Mouse (Mus musculus): ENCODE results near the gene Pcca.
"Not testable (repeated sequence)": the region's sequence is repeated elsewhere in the genome, so short reads cannot be mapped to it uniquely, and the experiment has no call there.

The Pcca gene

GRCm38 (mm10) chr14:122570862-122571261, 36.7 kb downstream of the Pcca start:
- DNase-seq, result no peak

GRCm38 (mm10) chr14:122574064-122574751, 40.1 kb downstream of the Pcca start:
- no peak for DNase-seq

- no peak for DNase-seq
Observed at GRCm38 (mm10) chr14:122577816-122578215, 43.7 kb downstream of the Pcca start.

- DNase-seq, result no peak
Observed at GRCm38 (mm10) chr14:122582057-122582456, 47.9 kb downstream of the Pcca start.

- DNase-seq, result no peak
Observed at GRCm38 (mm10) chr14:122582491-122583077, 48.5 kb downstream of the Pcca start.

- not testable (repeated sequence) for DNase-seq
Observed at GRCm38 (mm10) chr14:122584087-122584486, 50.0 kb downstream of the Pcca start.

GRCm38 (mm10) chr14:122586942-122587341, 52.8 kb downstream of the Pcca start:
- no peak for DNase-seq

- no peak for DNase-seq
Observed at GRCm38 (mm10) chr14:122597534-122597933, 63.4 kb downstream of the Pcca start.

- DNase-seq, result no peak
Observed at GRCm38 (mm10) chr14:122598802-122599201, 64.7 kb downstream of the Pcca start.

GRCm38 (mm10) chr14:122599839-122600238, 65.7 kb downstream of the Pcca start:
- no peak for DNase-seq

- DNase-seq, result no peak
Observed at GRCm38 (mm10) chr14:122602701-122603100, 68.6 kb downstream of the Pcca start.

GRCm38 (mm10) chr14:122606499-122606898, 72.4 kb downstream of the Pcca start:
- DNase-seq, result no peak

- no peak for DNase-seq
Observed at GRCm38 (mm10) chr14:122607456-122607855, 73.3 kb downstream of the Pcca start.

- DNase-seq, result no peak
Observed at GRCm38 (mm10) chr14:122608323-122608722, 74.2 kb downstream of the Pcca start.

GRCm38 (mm10) chr14:122611035-122611434, 76.9 kb downstream of the Pcca start:
- DNase-seq, result no peak

- DNase-seq, result no peak
Observed at GRCm38 (mm10) chr14:122612317-122612716, 78.2 kb downstream of the Pcca start.

- DNase-seq, result no peak
Observed at GRCm38 (mm10) chr14:122617656-122618055, 83.5 kb downstream of the Pcca start.

GRCm38 (mm10) chr14:122633416-122633815, 99.3 kb downstream of the Pcca start:
- no peak for DNase-seq

GRCm38 (mm10) chr14:122636601-122637000, 102.5 kb downstream of the Pcca start:
- no peak for DNase-seq

GRCm38 (mm10) chr14:122637798-122638555, 103.9 kb downstream of the Pcca start:
- DNase-seq, result no peak

- no peak for DNase-seq
Observed at GRCm38 (mm10) chr14:122639168-122639720, 105.1 kb downstream of the Pcca start.

- DNase-seq, result no peak
Observed at GRCm38 (mm10) chr14:122642432-122642831, 108.3 kb downstream of the Pcca start.

GRCm38 (mm10) chr14:122648214-122648613, 114.1 kb downstream of the Pcca start:
- DNase-seq, result no peak
